Mouse (Mus musculus): ENCODE data around the gene Fam53b.

GRCm38 (mm10) chr7:132800868-132801267, 12.8 kb downstream of the Fam53b start:
- TF ChIP-seq CTCF (IDR thresholded peaks at IDR 0.05; ENCODE audit: extremely low read depth, insufficient read depth, low read length) (no peak), POLR2A (IDR thresholded peaks at IDR 0.05; ENCODE audit: extremely low read depth, insufficient read depth, low read length) (no peak)
